Mouse (Mus musculus) intestine, embryonic 16.5 days (tissue): ENCODE measurements around the gene Dynlt3. TPM values are rescaled to one million over a fixed set of nuclear protein-coding genes. Genes with fewer than 3 reads are reported as not detected.
"Not testable (repeated sequence)": the region's sequence is repeated elsewhere in the genome, so short reads cannot be mapped to it uniquely, and the experiment has no call there.

ENCODE experiments used
- ATAC-seq: fragments of 200-750 bp; cut with Nextera tagmentation; 2 replicates; pipeline ENCODE4 v1.8.0; 2017; ENCODE audit warnings: moderate TSS enrichment, moderate library complexity
- H3K27ac ChIP-seq: fragments of 300-500 bp; sonication (generic); 2 replicates; pipeline ENCODE4 v1.5.1; 2014; ENCODE audit warnings: mild to moderate bottlenecking, low read length
- H3K27me3 ChIP-seq: fragments of 300-500 bp; sonication (generic); replicated peaks from 2 replicates; pipeline ENCODE4 v1.6.1; 2014; ENCODE audit warnings: low read length, control low read depth, mixed read lengths; ENCODE audit not compliant: control insufficient read depth, insufficient read depth
- H3K36me3 ChIP-seq: fragments of 300-500 bp; sonication (generic); 2 replicates; pipeline ENCODE4 v1.6.1; 2014; ENCODE audit warnings: low read length, control low read depth; ENCODE audit not compliant: control insufficient read depth, insufficient read depth
- H3K4me1 ChIP-seq: fragments of 300-500 bp; sonication (generic); 2 replicates; pipeline ENCODE4 v1.6.1; 2014; ENCODE audit warnings: low read length, control low read depth, mixed read lengths; ENCODE audit not compliant: control insufficient read depth, insufficient read depth
- H3K4me2 ChIP-seq: fragments of 300-500 bp; sonication (generic); 2 replicates; pipeline ENCODE4 v1.6.1; 2014; ENCODE audit warnings: low read depth, low read length, control low read depth
- H3K4me3 ChIP-seq: fragments of 300-500 bp; sonication (generic); 2 replicates; pipeline ENCODE4 v1.5.1; 2014; ENCODE audit warnings: mild to moderate bottlenecking, low read length
- H3K9ac ChIP-seq: fragments of 300-500 bp; sonication (generic); 2 replicates; pipeline ENCODE4 v1.6.1; 2014; ENCODE audit warnings: low read depth, low read length
- H3K9me3 ChIP-seq: fragments of 300-500 bp; sonication (generic); 2 replicates; pipeline ENCODE4 v1.6.1; 2016; ENCODE audit warnings: low read length, control low read depth; ENCODE audit not compliant: control insufficient read depth
- WGBS: fragments of 180-500 bp; shearing (Covaris S2); extraction: QIAGEN DNeasy Blood & Tissue Kit; methylation state at CpG from one replicate; pipeline ENCODE4 v1.1.7; 2014; 5-methylcytosine and 5-hydroxymethylcytosine counted together
- polyA plus RNA-seq: library from polyadenylated mRNA; unstranded; fragments of >200 nt; fragmentation: Nextera tagmentation; extraction: Ambion mirVana; gene quantifications from 2 replicates; pipeline ENCODE4 v1.2.1, GENCODE M21; 2015

The Dynlt3 gene
- polyA plus RNA-seq: 65.1 and 68.8 TPM in 2 replicates

- peak; percentile 100 for ATAC-seq
- Histone ChIP-seq H3K4me3 (peak within 1 kb of the TSS; percentile 57), H3K27ac (peak within 1 kb of the TSS; percentile 81), H3K9me3 (no peaks in the 10 kb centered on the region), H3K36me3 (no peaks in the 10 kb centered on the region), H3K4me2 (peak within 1 kb of the TSS; percentile 59), H3K27me3 (no peaks in the 10 kb centered on the region), H3K9ac (peak within 1 kb of the TSS; percentile 71), H3K4me1 (no peaks in the 10 kb centered on the region)
- WGBS: 8% methylated on average over 28 of the region's 30 CpGs
Measured at GRCm38 (mm10) chrX:9662391-9663111, at the start of gene Dynlt3. Gene Dynlt3, minus strand, starts transcription at chrX:9663003.

GRCm38 (mm10) chrX:9699815-9700214 lies 37.0 kb upstream of the Dynlt3 start:
- no peak overlapping the region for H3K4me2 ChIP-seq
- no peak overlapping the region for H3K27ac ChIP-seq
- no peaks in the 10 kb centered on the region for H3K4me1 ChIP-seq
- no peak for ATAC-seq
- no peak overlapping the region for H3K9ac ChIP-seq
- H3K4me3 ChIP-seq: no peak overlapping the region
- WGBS: 81% methylated on average over 3 of the region's 3 CpGs
- no peaks in the 10 kb centered on the region for H3K9me3 ChIP-seq
- H3K27me3 ChIP-seq: no peaks in the 10 kb centered on the region
- H3K36me3 ChIP-seq: no peaks in the 10 kb centered on the region

DNA sequence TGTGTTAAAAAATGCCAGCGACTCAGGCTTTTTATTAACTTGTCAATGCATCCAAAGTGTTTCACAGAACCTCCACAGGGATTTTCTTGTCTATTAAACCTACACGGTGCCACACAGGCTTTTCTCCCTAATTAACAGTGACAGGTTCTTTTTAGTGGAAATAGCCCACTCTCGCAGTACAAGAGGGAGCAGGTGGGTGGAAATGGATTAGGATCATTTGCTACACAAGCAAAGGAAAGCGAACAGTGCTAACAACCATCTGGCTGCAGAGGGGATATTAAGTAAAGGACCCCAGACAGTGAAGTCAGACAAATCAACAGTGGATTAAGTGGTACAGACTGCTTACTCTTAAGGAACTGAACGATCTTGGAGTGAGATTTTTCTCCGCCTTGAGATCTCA lies 33.2 kb upstream of the Dynlt3 start:
- no peak overlapping the region for H3K9ac ChIP-seq
- no peaks in the 10 kb centered on the region for H3K27me3 ChIP-seq
- no peak overlapping the region for H3K27ac ChIP-seq
- no peak for ATAC-seq
- no peaks in the 10 kb centered on the region for H3K36me3 ChIP-seq
- no peak overlapping the region for H3K4me3 ChIP-seq
- H3K4me1 ChIP-seq: no peaks in the 10 kb centered on the region
- no peaks in the 10 kb centered on the region for H3K9me3 ChIP-seq
- 82% methylated on average over 6 of the region's 6 CpGs for WGBS
- H3K4me2 ChIP-seq: no peak overlapping the region

DNA sequence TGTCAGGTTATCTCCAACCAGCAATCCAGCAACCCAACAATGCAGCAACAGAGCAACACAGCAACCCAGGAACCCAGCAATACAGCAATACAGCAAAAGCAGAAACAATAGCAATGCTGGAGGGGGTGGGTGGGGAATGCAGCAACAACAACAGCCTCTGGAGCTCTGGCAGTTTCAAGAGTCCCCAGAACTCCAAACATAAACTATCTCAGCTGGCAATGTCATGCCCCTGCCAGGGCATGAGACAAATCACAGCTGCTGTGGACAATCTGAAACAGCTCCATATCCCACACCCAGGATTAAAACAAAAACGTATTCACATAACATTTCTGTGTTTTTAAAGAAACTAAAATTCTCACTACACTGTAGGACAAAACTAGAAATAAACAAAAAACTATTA lies 9.2 kb upstream of the Dynlt3 start:
- no peak for ATAC-seq
- WGBS: 52% methylated on average over 1 of the region's 1 CpGs
- Histone ChIP-seq H3K27me3 (no peaks in the 10 kb centered on the region), H3K27ac (no peak overlapping the region), H3K4me1 (no peaks in the 10 kb centered on the region), H3K9me3 (no peaks in the 10 kb centered on the region), H3K36me3 (no peaks in the 10 kb centered on the region), H3K4me3 (no peak overlapping the region), H3K9ac (no peak overlapping the region), H3K4me2 (no peak overlapping the region)

DNA sequence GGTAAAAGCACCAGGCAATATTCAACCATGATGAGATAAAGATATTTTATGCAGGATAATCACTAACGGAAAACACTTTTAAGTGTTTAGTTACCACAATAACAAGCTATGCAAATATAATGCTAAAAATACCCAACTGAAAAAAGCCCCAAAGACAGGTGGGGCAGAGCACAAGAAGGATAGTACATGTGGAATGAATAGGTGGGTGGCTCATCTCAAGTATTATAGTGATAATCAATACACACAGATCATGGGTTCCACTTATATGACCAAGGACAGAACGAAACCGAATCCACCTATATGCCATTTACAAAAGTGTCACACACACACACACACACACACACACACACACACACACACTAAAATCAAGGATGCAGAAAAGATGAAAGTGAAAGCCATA lies 8.6 kb upstream of the Dynlt3 start:
- ATAC-seq: no peak
- Histone ChIP-seq H3K9me3 (no peaks in the 10 kb centered on the region), H3K27ac (no peak overlapping the region), H3K4me2 (no peak overlapping the region), H3K4me3 (no peak overlapping the region), H3K9ac (no peak overlapping the region), H3K4me1 (no peaks in the 10 kb centered on the region), H3K36me3 (no peaks in the 10 kb centered on the region), H3K27me3 (no peaks in the 10 kb centered on the region)
- 87% methylated on average over 3 of the region's 3 CpGs for WGBS

- Histone ChIP-seq H3K4me1 (no peaks in the 10 kb centered on the region), H3K9ac (no peak overlapping the region), H3K27ac (no peak overlapping the region), H3K27me3 (no peaks in the 10 kb centered on the region), H3K9me3 (no peaks in the 10 kb centered on the region), H3K4me3 (no peak overlapping the region), H3K36me3 (no peaks in the 10 kb centered on the region), H3K4me2 (no peak overlapping the region)
- WGBS: 64% methylated on average over 3 of the region's 3 CpGs
- no peak for ATAC-seq
Measured at GRCm38 (mm10) chrX:9652806-9653205, 10.0 kb downstream of the Dynlt3 start.

- H3K36me3 ChIP-seq: not testable (repeated sequence)
Measured at GRCm38 (mm10) chrX:9640594-9640993, 22.2 kb downstream of the Dynlt3 start.

DNA sequence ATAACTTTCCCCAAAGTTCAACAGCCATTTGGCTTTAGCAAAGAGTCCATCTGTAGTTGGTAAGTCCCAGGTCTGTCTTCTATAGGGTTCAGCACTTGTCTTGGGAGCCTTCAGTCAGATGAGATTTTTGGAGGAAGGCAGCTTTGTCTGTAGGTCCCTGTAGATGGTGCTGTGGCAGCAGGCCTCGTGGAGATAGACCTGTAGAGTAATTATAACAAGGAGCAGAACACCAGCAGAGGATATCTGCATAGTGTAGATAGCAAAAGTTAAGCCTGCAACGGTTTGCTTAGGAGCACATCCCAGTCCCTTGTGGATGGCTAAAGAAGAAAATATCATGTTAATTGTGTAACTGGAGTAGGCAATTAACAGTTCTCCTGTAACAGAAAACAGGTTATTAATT lies 22.7 kb downstream of the Dynlt3 start:
- H3K9ac ChIP-seq, H3K4me1 ChIP-seq, H3K27ac ChIP-seq, H3K36me3 ChIP-seq, H3K4me2 ChIP-seq, H3K9me3 ChIP-seq, H3K4me3 ChIP-seq, H3K27me3 ChIP-seq, ATAC-seq: not testable (repeated sequence)
- WGBS: 59% methylated on average over 2 of the region's 2 CpGs

More at GRCm38 (mm10) chrX:9640594-9640993, 22.2 kb downstream of the Dynlt3 start:
- H3K9ac ChIP-seq, H3K9me3 ChIP-seq, ATAC-seq, H3K4me2 ChIP-seq, H3K27me3 ChIP-seq, H3K27ac ChIP-seq, H3K4me3 ChIP-seq, H3K4me1 ChIP-seq: not testable (repeated sequence)
- 62% methylated on average over 5 of the region's 5 CpGs for WGBS
